Mouse (Mus musculus) bone marrow, adult 2 months (tissue): ENCODE results near the gene Strbp.

ENCODE experiments used
- CTCF ChIP-seq: fragments of 200-500 bp; IDR thresholded peaks from 2 replicates; pipeline ENCODE4 v1.5.1; 2011; ENCODE audit warnings: low read length, control low read depth; ENCODE audit not compliant: control insufficient read depth, insufficient read depth
- POLR2A ChIP-seq: fragments of 200-500 bp; IDR thresholded peaks from 2 replicates; pipeline ENCODE4 v1.6.1; 2011; ENCODE audit warnings: low read depth, mild to moderate bottlenecking, control low read depth, low read length, borderline replicate concordance; ENCODE audit not compliant: control insufficient read depth

DNA sequence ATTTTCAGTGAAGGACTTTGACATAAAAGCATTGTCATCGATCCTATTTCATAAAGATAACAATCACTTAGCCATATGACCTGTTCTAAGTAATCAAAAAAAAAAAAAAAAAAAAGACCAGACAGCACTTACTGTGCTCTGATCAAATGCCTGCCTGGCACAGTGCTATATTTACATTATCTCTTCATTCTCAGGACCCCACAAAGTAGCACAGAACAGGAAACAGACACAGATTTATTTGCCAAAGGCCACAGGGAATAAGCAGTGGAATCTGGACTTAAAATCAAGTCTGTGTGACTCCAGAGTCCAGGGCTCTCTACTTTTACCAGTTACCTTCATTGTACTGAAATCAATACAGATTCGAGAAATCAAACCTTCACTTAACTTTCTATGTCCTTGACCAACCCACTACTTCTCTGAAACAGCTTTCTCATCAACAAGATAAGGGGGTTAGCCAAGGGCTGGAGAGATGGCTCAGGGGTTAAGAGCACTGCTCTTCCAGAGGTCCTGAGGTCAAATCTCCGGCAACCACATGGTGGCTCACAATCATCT, 14.5 kb downstream of the Strbp start:
- TF ChIP-seq POLR2A (no peak), CTCF (no peak)
